Mouse (Mus musculus) heart, adult 11 months (tissue): ENCODE measurements at regions not wholly inside any gene's neighbourhood (a gene's known extent, or its start where the extent isn't known, plus 50 kb on each side); places are given as distances from the start of the nearest gene placed in this dataset.

ENCODE experiments used
- DNase-seq: peaks from one replicate; pipeline ENCODE4 v3.0.0; 2022

- DNase-seq: peak; percentile 86
These were observed 181.6 kb upstream of the Clint1 start for GRCm38 (mm10) chr11:45670156-45670830.

GRCm38 (mm10) chr11:45678666-45679292, 173.1 kb upstream of the Clint1 start:
- DNase-seq: peak; percentile 95

GRCm38 (mm10) chr11:45679293-45679673, 172.6 kb upstream of the Clint1 start:
- no peak for DNase-seq

- DNase-seq: peak; percentile 95
These were observed 166.3 kb upstream of the Clint1 start for GRCm38 (mm10) chr11:45685571-45685970.

- peak; percentile 89 for DNase-seq
These were observed 158.6 kb upstream of the Clint1 start for GRCm38 (mm10) chr11:45693206-45693605.

- no peak for DNase-seq
These were observed 150.3 kb upstream of the Clint1 start for GRCm38 (mm10) chr11:45701506-45701905.

GRCm38 (mm10) chr11:45702916-45703315, 148.9 kb upstream of the Clint1 start:
- no peak for DNase-seq

GRCm38 (mm10) chr11:45704411-45704810, 147.4 kb upstream of the Clint1 start:
- DNase-seq: no peak

GRCm38 (mm10) chr11:45718630-45719029, 133.2 kb upstream of the Clint1 start:
- peak; percentile 42 for DNase-seq

- DNase-seq: peak; percentile 74
These were observed 132.0 kb upstream of the Clint1 start for GRCm38 (mm10) chr11:45719821-45720220.

GRCm38 (mm10) chr11:45736561-45736960, 115.3 kb upstream of the Clint1 start:
- peak; percentile 91 for DNase-seq

GRCm38 (mm10) chr11:45738331-45738730, 113.5 kb upstream of the Clint1 start:
- DNase-seq: peak; percentile 53

GRCm38 (mm10) chr11:45745941-45746340, 105.9 kb upstream of the Clint1 start:
- no peak for DNase-seq

- DNase-seq: peak; percentile 93
These were observed 101.6 kb upstream of the Clint1 start for GRCm38 (mm10) chr11:45750249-45750648.

- peak; percentile 92 for DNase-seq
These were observed 99.6 kb upstream of the Clint1 start for GRCm38 (mm10) chr11:45752237-45752636.

- no peak for DNase-seq
These were observed 99.1 kb upstream of the Clint1 start for GRCm38 (mm10) chr11:45752791-45753190.

GRCm38 (mm10) chr11:45767081-45767480, 84.8 kb upstream of the Clint1 start:
- DNase-seq: no peak

GRCm38 (mm10) chr11:45782435-45782834, 69.4 kb upstream of the Clint1 start:
- no peak for DNase-seq

- no peak for DNase-seq
These were observed 66.0 kb upstream of the Clint1 start for GRCm38 (mm10) chr11:45785806-45786205.

- no peak for DNase-seq
These were observed 64.4 kb upstream of the Clint1 start for GRCm38 (mm10) chr11:45787408-45787807.

GRCm38 (mm10) chr11:45789886-45790285, 62.0 kb upstream of the Clint1 start:
- no peak for DNase-seq

GRCm38 (mm10) chr11:45790504-45790903, 61.3 kb upstream of the Clint1 start:
- no peak for DNase-seq

- no peak for DNase-seq
These were observed 60.2 kb upstream of the Clint1 start for GRCm38 (mm10) chr11:45791696-45792095.

GRCm38 (mm10) chr11:45794361-45794981, 57.4 kb upstream of the Clint1 start:
- no peak for DNase-seq
